Mouse (Mus musculus) heart, postnatal 0 days (tissue): Measurements from ENCODE around the gene Gm3239.
"Not testable (repeated sequence)": the region's sequence is repeated elsewhere in the genome, so short reads cannot be mapped to it uniquely, and the experiment has no call there.

Experiments
- CTCF ChIP-seq: IDR thresholded peaks from 2 replicates; pipeline ENCODE4 v1.5.1; 2016; ENCODE audit warnings: antibody characterized with exemption, control low read depth, low read depth
- EP300 ChIP-seq: IDR thresholded peaks from 2 replicates; pipeline ENCODE4 v1.6.1; 2016; ENCODE audit warnings: antibody characterized with exemption, low read depth

DNA sequence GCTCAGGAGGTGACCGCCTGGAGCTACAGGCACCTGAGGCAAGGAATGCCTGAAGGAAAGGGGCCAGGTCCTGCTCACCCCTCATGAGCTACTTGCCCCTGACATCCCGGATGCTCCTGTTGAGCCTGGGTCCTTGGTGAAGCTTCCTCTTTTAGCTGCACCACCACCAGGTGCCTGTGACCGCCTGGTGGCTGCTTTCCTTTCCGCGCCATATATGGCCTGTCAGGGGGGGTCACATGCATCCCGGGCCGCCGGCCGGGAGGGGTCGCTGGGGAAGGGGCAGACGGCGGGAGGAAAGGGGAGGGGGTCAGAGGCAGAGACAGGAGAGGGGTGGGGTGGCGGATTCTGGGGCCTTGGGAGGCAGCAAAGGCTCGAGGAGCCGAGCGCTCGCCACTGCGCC lies 14.7 kb upstream of the Gm3239 start:
- not testable (repeated sequence) for TF ChIP-seq CTCF, EP300
